Mouse (Mus musculus): ENCODE results near the gene Tbc1d30. TPM values are rescaled to one million over a fixed set of nuclear protein-coding genes. Genes with fewer than 3 reads are reported as not detected.

The Tbc1d30 gene
- total RNA-seq, 2 experiments from 2014 or later = 0.59 to 1.3 TPM

- ATAC-seq (replicated peaks; ENCODE audit: poor library complexity) = no peak
Measured at GRCm38 (mm10) chr10:121277022-121277471, 74.0 kb downstream of the Tbc1d30 start.

- ATAC-seq (replicated peaks; ENCODE audit: poor library complexity) = no peak
Measured at GRCm38 (mm10) chr10:121274964-121275363, 76.1 kb downstream of the Tbc1d30 start.

- ATAC-seq (replicated peaks; ENCODE audit: poor library complexity) = no peak
Measured at GRCm38 (mm10) chr10:121271002-121271401, 80.1 kb downstream of the Tbc1d30 start.

- ATAC-seq (replicated peaks; ENCODE audit: poor library complexity) = peak; percentile 71
Measured at GRCm38 (mm10) chr10:121268771-121269170, 82.3 kb downstream of the Tbc1d30 start.

- ATAC-seq (replicated peaks; ENCODE audit: poor library complexity) = 0 out of 2 replicates have a peak, but pooled peaks have one; percentile 5
Measured at GRCm38 (mm10) chr10:121264204-121264575, 86.9 kb downstream of the Tbc1d30 start.

- ATAC-seq (replicated peaks; ENCODE audit: poor library complexity) = peak; percentile 71
Measured at GRCm38 (mm10) chr10:121263520-121264203, 87.4 kb downstream of the Tbc1d30 start.

- ATAC-seq (replicated peaks; ENCODE audit: poor library complexity) = no peak
Measured at GRCm38 (mm10) chr10:121262206-121262605, 88.9 kb downstream of the Tbc1d30 start.

GRCm38 (mm10) chr10:121261036-121261592 is 90.0 kb downstream of the Tbc1d30 start:
- no peak for ATAC-seq (replicated peaks; ENCODE audit: poor library complexity)

GRCm38 (mm10) chr10:121256115-121256825 is 94.8 kb downstream of the Tbc1d30 start:
- peak; percentile 93 for ATAC-seq (replicated peaks; ENCODE audit: poor library complexity)

GRCm38 (mm10) chr10:121255465-121255864 is 95.6 kb downstream of the Tbc1d30 start:
- ATAC-seq (replicated peaks; ENCODE audit: poor library complexity) = no peak

- ATAC-seq (replicated peaks; ENCODE audit: poor library complexity) = no peak
Measured at GRCm38 (mm10) chr10:121254343-121254742, 96.7 kb downstream of the Tbc1d30 start.

- ATAC-seq (replicated peaks; ENCODE audit: poor library complexity) = peak; percentile 54
Measured at GRCm38 (mm10) chr10:121252781-121253180, 98.3 kb downstream of the Tbc1d30 start.

GRCm38 (mm10) chr10:121251191-121251590 is 99.9 kb downstream of the Tbc1d30 start:
- ATAC-seq (replicated peaks; ENCODE audit: poor library complexity) = peak; percentile 26

- no peak for ATAC-seq (replicated peaks; ENCODE audit: poor library complexity)
Measured at GRCm38 (mm10) chr10:121249820-121250219, 101.3 kb downstream of the Tbc1d30 start.

- ATAC-seq (replicated peaks; ENCODE audit: poor library complexity) = no peak
Measured at GRCm38 (mm10) chr10:121247545-121247944, 103.5 kb downstream of the Tbc1d30 start.

GRCm38 (mm10) chr10:121246971-121247370 is 104.1 kb downstream of the Tbc1d30 start:
- ATAC-seq (replicated peaks; ENCODE audit: poor library complexity) = no peak

- no peak for ATAC-seq (replicated peaks; ENCODE audit: poor library complexity)
Measured at GRCm38 (mm10) chr10:121243373-121244207, 107.5 kb downstream of the Tbc1d30 start.

GRCm38 (mm10) chr10:121242596-121242995 is 108.5 kb downstream of the Tbc1d30 start:
- ATAC-seq (replicated peaks; ENCODE audit: poor library complexity) = no peak

GRCm38 (mm10) chr10:121239065-121239464 is 112.0 kb downstream of the Tbc1d30 start:
- no peak for ATAC-seq (replicated peaks; ENCODE audit: poor library complexity)

- no peak for ATAC-seq (replicated peaks; ENCODE audit: poor library complexity)
Measured at GRCm38 (mm10) chr10:121238551-121238950, 112.5 kb downstream of the Tbc1d30 start.

- ATAC-seq (replicated peaks; ENCODE audit: poor library complexity) = peak; percentile 34; the same call in 1 of the 2 replicates
Measured at GRCm38 (mm10) chr10:121237377-121237776, 113.7 kb downstream of the Tbc1d30 start.

All from megakaryocyte progenitor cell, adult 5-6 weeks (primary cell).